Mouse (Mus musculus): ENCODE measurements around the gene Syngr2. TPM values are rescaled to one million over a fixed set of nuclear protein-coding genes. Genes with fewer than 3 reads are reported as not detected.

The Syngr2 gene
- polyA plus RNA-seq, 1 experiment, result 51.9 TPM

DNA sequence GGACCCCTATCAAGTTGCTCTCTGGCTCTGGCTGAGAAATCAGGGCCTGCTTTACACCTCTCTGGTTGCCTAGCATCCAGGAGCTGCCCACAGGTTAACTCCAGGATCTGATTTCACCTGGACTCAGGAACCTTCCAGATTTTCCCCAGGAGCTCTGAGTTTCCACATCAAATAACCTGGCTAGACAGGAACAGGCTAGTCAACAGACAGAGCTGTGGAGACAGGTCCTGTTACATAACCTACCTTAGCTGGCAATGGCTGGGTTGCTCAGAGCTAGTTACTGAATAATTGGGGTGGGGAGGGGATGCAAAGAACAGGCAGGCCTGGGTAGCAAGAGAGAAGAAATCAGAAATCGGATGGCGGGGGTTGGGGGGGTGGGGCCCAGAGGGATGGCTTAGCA is 35.5 kb downstream of the Syngr2 start:
- no peak overlapping the region for H3K27ac ChIP-seq (ENCODE audit: insufficient read depth, low read length)
- no peak for TF ChIP-seq EP300 (IDR thresholded peaks at IDR 0.05; ENCODE audit: insufficient read depth, low read depth, low read length)
- no peak for TF ChIP-seq POLR2A (IDR thresholded peaks at IDR 0.05; ENCODE audit: insufficient read depth, low read length)
- H3K36me3 ChIP-seq (ENCODE audit: control insufficient read depth, insufficient read depth, low read length, poor library complexity, severe bottlenecking), result no peaks in the 10 kb centered on the region
- H3K4me1 ChIP-seq (ENCODE audit: control insufficient read depth, insufficient read depth, low read length), result peaks cover 2% of the 10 kb centered on the region
- no peaks in the 10 kb centered on the region for H3K9me3 ChIP-seq (replicated peaks; ENCODE audit: control insufficient read depth, insufficient read depth, low read length, poor library complexity, severe bottlenecking)
- no peak overlapping the region for H3K9ac ChIP-seq (ENCODE audit: low read depth, poor library complexity, severe bottlenecking)
- no peak overlapping the region for H3K4me3 ChIP-seq (ENCODE audit: low read depth, low read length)
- H3K27me3 ChIP-seq (ENCODE audit: control insufficient read depth, insufficient read depth, low read length, poor library complexity, severe bottlenecking), result no peaks in the 10 kb centered on the region

DNA sequence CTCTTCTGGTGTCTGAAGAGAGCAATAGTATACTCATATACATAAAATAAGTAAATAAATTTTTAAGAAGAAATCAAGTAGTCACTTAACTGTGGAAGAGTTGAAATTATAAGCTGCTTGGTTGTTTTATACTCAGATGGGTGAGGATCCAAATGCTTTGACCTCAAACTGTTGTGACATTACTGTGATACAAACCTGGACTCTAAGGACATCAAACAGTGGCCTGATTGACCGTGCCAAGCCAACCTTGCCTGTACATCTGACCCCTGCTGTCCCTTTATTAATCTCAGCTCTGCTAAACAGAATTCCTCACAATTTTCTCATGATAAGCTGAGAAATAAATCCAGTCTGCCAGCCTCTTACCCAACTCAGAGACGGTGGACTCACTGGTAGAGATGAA is 36.2 kb downstream of the Syngr2 start:
- TF ChIP-seq CTCF (IDR thresholded peaks at IDR 0.05; ENCODE audit: low read depth, low read length) (no peak), EP300 (IDR thresholded peaks at IDR 0.05; ENCODE audit: insufficient read depth, low read depth, low read length) (no peak), POLR2A (IDR thresholded peaks at IDR 0.05; ENCODE audit: insufficient read depth, low read length) (no peak)
- no peak overlapping the region for H3K9ac ChIP-seq (ENCODE audit: low read depth, poor library complexity, severe bottlenecking)
- H3K4me1 ChIP-seq (ENCODE audit: control insufficient read depth, insufficient read depth, low read length), result peaks cover 2% of the 10 kb centered on the region
- no peaks in the 10 kb centered on the region for H3K36me3 ChIP-seq (ENCODE audit: control insufficient read depth, insufficient read depth, low read length, poor library complexity, severe bottlenecking)
- H3K4me3 ChIP-seq (ENCODE audit: low read depth, low read length), result no peak overlapping the region
- H3K9me3 ChIP-seq (replicated peaks; ENCODE audit: control insufficient read depth, insufficient read depth, low read length, poor library complexity, severe bottlenecking), result no peaks in the 10 kb centered on the region
- H3K27me3 ChIP-seq (ENCODE audit: control insufficient read depth, insufficient read depth, low read length, poor library complexity, severe bottlenecking), result no peaks in the 10 kb centered on the region
- H3K27ac ChIP-seq (ENCODE audit: insufficient read depth, low read length), result no peak overlapping the region

DNA sequence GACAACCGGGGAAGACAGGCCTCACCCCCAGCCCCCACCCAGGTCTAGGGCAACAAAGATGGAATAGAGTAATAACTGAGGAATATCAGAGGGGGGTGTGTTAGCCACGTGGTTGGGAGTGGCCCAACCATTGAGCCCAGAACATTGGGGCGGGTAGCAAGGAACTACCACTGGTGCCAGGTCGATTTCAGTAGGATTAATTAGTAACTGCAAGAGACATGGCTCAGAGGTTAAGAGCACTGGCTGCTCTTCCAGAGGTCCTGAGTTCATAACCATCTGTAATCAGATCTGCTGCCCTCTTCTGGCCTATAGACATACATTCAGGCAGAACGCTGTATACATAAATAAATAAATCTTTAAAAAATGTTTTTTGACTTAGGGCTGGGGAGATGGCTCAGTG is 37.2 kb downstream of the Syngr2 start:
- Histone ChIP-seq H3K27ac (ENCODE audit: insufficient read depth, low read length) (peak overlapping the region; percentile 28; the same call in 1 of the 2 replicates), H3K9me3 (replicated peaks; ENCODE audit: control insufficient read depth, insufficient read depth, low read length, poor library complexity, severe bottlenecking) (no peaks in the 10 kb centered on the region), H3K9ac (ENCODE audit: low read depth, poor library complexity, severe bottlenecking) (no peak overlapping the region), H3K27me3 (ENCODE audit: control insufficient read depth, insufficient read depth, low read length, poor library complexity, severe bottlenecking) (no peaks in the 10 kb centered on the region), H3K36me3 (ENCODE audit: control insufficient read depth, insufficient read depth, low read length, poor library complexity, severe bottlenecking) (peaks cover 4% of the 10 kb centered on the region; the same call in 1 of the 2 replicates), H3K4me3 (ENCODE audit: low read depth, low read length) (no peak overlapping the region), H3K4me1 (ENCODE audit: control insufficient read depth, insufficient read depth, low read length) (no peaks in the 10 kb centered on the region)
- TF ChIP-seq CTCF (IDR thresholded peaks at IDR 0.05; ENCODE audit: low read depth, low read length) (no peak), EP300 (IDR thresholded peaks at IDR 0.05; ENCODE audit: insufficient read depth, low read depth, low read length) (no peak), POLR2A (IDR thresholded peaks at IDR 0.05; ENCODE audit: insufficient read depth, low read length) (no peak)

DNA sequence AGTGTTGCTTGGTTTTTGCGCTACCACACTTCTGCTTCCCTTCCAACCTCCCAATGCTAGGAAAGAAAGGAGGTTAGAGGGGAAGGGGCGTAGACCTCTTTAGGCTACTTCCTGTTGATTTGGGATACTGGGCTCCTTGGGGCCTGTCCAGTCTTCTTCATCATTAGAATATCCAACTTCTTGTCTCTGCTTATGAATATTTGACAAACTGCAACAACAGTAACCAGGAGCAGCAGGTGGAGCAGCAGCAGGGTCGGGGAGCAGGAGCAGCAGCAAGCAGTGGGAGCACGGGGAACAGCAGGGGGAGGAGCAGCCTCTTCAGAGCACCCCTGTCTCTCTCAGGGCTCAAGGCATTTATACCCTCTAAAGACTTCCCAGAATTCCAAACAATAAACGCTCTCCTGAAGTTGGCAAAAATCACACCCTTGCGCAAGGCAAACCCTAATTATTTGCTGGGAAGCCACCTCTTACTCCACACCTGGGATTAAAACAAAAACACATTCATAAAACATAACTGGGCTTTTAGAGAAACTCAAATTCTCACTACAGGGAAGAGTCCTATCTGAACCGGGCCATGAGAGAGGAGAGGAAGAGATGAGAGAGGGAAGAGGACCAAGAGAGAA is 38.2 kb downstream of the Syngr2 start:
- no peaks in the 10 kb centered on the region for H3K4me1 ChIP-seq (ENCODE audit: control insufficient read depth, insufficient read depth, low read length)
- no peaks in the 10 kb centered on the region for H3K27me3 ChIP-seq (ENCODE audit: control insufficient read depth, insufficient read depth, low read length, poor library complexity, severe bottlenecking)
- peak overlapping the region; percentile 83 for H3K9ac ChIP-seq (ENCODE audit: low read depth, poor library complexity, severe bottlenecking)
- H3K4me3 ChIP-seq (ENCODE audit: low read depth, low read length), result peak overlapping the region; percentile 92
- peak overlapping the region; percentile 86 for H3K27ac ChIP-seq (ENCODE audit: insufficient read depth, low read length)
- TF ChIP-seq CTCF (IDR thresholded peaks at IDR 0.05; ENCODE audit: low read depth, low read length) (no peak), POLR2A (IDR thresholded peaks at IDR 0.05; ENCODE audit: insufficient read depth, low read length) (no peak), EP300 (IDR thresholded peaks at IDR 0.05; ENCODE audit: insufficient read depth, low read depth, low read length) (no peak)
- no peaks in the 10 kb centered on the region for H3K9me3 ChIP-seq (replicated peaks; ENCODE audit: control insufficient read depth, insufficient read depth, low read length, poor library complexity, severe bottlenecking)
- H3K36me3 ChIP-seq (ENCODE audit: control insufficient read depth, insufficient read depth, low read length, poor library complexity, severe bottlenecking), result peaks cover 8% of the 10 kb centered on the region

DNA sequence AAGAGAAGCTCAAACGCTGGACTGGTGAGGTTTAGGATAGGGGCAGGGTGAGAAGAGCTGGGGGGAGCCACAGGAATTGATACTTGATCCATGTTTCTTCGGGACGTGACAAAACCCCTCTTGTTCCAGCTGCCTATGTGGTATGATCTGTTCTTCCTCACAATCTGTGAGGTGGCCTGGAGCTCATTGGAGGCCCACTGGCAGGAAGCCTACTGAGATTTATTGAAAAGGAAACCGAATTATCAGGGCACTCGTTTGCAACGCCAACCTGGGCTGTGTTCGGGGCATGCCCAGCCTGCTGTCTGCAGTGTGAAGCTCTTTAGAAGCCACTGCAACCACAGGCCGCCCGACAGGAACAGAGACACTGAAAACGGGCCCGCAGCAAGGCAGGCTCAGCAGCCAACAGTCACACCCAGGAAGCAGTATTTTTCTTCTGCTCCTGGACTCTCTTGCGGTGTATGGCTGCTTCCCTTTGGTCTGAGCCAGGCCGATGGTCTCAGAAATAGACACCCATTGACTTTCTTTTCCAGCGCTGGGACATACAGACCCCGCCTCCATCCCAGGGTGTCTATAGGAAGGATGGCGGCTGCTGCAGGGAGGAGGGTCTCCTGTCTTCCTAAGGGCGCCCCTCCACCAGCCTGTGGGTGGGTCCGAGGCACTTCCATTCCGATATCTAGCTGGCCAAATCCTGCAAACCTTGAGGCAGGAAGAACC is 39.0 kb downstream of the Syngr2 start:
- Histone ChIP-seq H3K4me3 (ENCODE audit: low read depth, low read length) (peak overlapping the region; percentile 92), H3K36me3 (ENCODE audit: control insufficient read depth, insufficient read depth, low read length, poor library complexity, severe bottlenecking) (peaks cover 15% of the 10 kb centered on the region), H3K27me3 (ENCODE audit: control insufficient read depth, insufficient read depth, low read length, poor library complexity, severe bottlenecking) (no peaks in the 10 kb centered on the region), H3K9me3 (replicated peaks; ENCODE audit: control insufficient read depth, insufficient read depth, low read length, poor library complexity, severe bottlenecking) (no peaks in the 10 kb centered on the region), H3K4me1 (ENCODE audit: control insufficient read depth, insufficient read depth, low read length) (no peaks in the 10 kb centered on the region), H3K9ac (ENCODE audit: low read depth, poor library complexity, severe bottlenecking) (peak overlapping the region; percentile 83), H3K27ac (ENCODE audit: insufficient read depth, low read length) (peak overlapping the region; percentile 86)
- TF ChIP-seq CTCF (IDR thresholded peaks at IDR 0.05; ENCODE audit: low read depth, low read length) (no peak), EP300 (IDR thresholded peaks at IDR 0.05; ENCODE audit: insufficient read depth, low read depth, low read length) (no peak), POLR2A (IDR thresholded peaks at IDR 0.05; ENCODE audit: insufficient read depth, low read length) (no peak)
